Mouse (Mus musculus) heart, embryonic 12.5 days (tissue): ENCODE measurements around the gene Card9. TPM values are rescaled to one million over a fixed set of nuclear protein-coding genes. Genes with fewer than 3 reads are reported as not detected.

Source experiments
- ATAC-seq: fragments of 200-750 bp; cut with Nextera tagmentation; 2 replicates; pipeline ENCODE4 v1.8.0; 2017; ENCODE audit warnings: moderate TSS enrichment, moderate library complexity; ENCODE audit not compliant: insufficient number of reproducible peaks, low FRiP score
- H3K27ac ChIP-seq: fragments of 300-500 bp; sonication (generic); 2 replicates; pipeline ENCODE4 v1.5.1; 2016; ENCODE audit warnings: mild to moderate bottlenecking, moderate library complexity; ENCODE audit not compliant: poor library complexity, severe bottlenecking
- H3K27me3 ChIP-seq: fragments of 300-500 bp; sonication (generic); replicated peaks from 2 replicates; pipeline ENCODE4 v1.6.1; 2016; ENCODE audit warnings: mild to moderate bottlenecking, moderate library complexity
- H3K36me3 ChIP-seq: fragments of 300-500 bp; sonication (generic); 2 replicates; pipeline ENCODE4 v1.6.1; 2016; ENCODE audit warnings: mild to moderate bottlenecking, moderate library complexity
- H3K4me1 ChIP-seq: fragments of 300-500 bp; sonication (generic); replicated peaks from 2 replicates; pipeline ENCODE4 v1.6.1; 2016; ENCODE audit warnings: mild to moderate bottlenecking
- H3K4me2 ChIP-seq: fragments of 300-500 bp; sonication (generic); 2 replicates; pipeline ENCODE4 v1.6.1; 2016; ENCODE audit warnings: mild to moderate bottlenecking, moderate library complexity
- H3K4me3 ChIP-seq: fragments of 300-500 bp; sonication (generic); 2 replicates; pipeline ENCODE4 v1.5.1; 2016; ENCODE audit warnings: mild to moderate bottlenecking
- H3K9ac ChIP-seq: fragments of 300-500 bp; sonication (generic); 2 replicates; pipeline ENCODE4 v1.6.1; 2016; ENCODE audit warnings: mild to moderate bottlenecking, moderate library complexity
- H3K9me3 ChIP-seq: fragments of 300-500 bp; sonication (generic); replicated peaks from 2 replicates; pipeline ENCODE4 v1.6.1; 2016; ENCODE audit warnings: mild to moderate bottlenecking, moderate library complexity
- WGBS: fragments of 180-500 bp; shearing (Covaris S2); methylation state at CpG from one replicate; pipeline ENCODE4 v1.1.7; 2016; 5-methylcytosine and 5-hydroxymethylcytosine counted together
- polyA plus RNA-seq: library from polyadenylated mRNA; unstranded; fragments of >200 nt; fragmentation: Nextera tagmentation; extraction: Ambion mirVana; gene quantifications from 2 replicates; pipeline ENCODE4 v1.2.1, GENCODE M21; 2016

The Card9 gene
- polyA plus RNA-seq, 1 experiment from 2014 or later = 0.56 TPM

GRCm38 (mm10) chr2:26315925-26316311 lies 44.8 kb downstream of the Card9 start:
- Histone ChIP-seq H3K4me2 (peak overlapping the region; percentile 90), H3K4me3 (peak overlapping the region; percentile 76), H3K9ac (peak overlapping the region; percentile 92), H3K27ac (peak overlapping the region; percentile 91), H3K27me3 (no peaks in the 10 kb centered on the region), H3K4me1 (peaks cover 74% of the 10 kb centered on the region), H3K36me3 (no peaks in the 10 kb centered on the region), H3K9me3 (no peaks in the 10 kb centered on the region)
- WGBS = 2% methylated on average over 11 of the region's 11 CpGs
- ATAC-seq = peak; percentile 22; the same call in 1 of the 2 replicates

DNA sequence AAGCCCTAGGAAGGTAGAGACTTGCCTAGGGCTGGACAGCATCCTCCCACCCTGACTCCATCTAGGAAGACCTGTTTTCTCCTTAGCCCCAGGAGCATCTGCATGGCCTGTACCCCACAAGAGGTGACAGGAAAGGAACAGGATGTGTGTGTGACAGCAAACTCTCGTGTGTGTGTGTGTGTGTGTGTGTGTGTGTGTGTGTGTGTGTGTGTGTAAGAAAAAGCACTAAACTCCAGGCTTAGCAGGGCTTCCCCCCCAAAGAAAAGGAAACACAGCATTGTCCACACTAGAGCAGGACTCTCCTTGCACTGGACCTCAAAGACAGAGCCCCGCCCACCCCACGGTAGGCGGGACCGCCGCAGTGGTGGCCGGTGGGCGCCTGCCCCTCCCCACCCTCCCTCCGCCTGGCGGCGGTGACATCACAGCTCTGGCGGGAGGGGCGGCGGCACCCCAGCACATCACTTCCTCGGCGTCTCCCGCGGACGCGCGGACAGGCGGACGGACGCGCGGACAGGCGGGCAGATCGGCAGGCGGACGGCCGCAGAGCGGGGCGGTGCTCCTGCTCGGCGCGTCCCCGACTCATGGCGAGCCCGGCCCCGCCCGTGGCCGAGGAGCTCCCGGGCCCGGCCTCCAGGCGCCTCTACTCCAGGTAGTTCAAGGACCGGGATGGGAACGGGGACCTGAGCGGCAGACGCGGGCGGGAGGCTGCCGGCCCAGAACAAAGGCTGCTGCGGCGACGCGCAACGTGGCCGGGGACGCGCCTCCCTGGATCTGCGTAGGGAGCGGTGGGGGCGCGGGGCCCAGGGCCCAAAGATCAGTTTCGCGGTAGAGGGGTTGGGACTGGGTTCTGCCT lies 45.4 kb downstream of the Card9 start, which contains the start of gene Gpsm1:
Gene Gpsm1 (plus strand): TSS at position 444 of the 853 bp plus-strand sequence.
- Histone ChIP-seq H3K4me3 (peak within 1 kb of the TSS; percentile 76), H3K4me2 (peak within 1 kb of the TSS; percentile 90), H3K9ac (peak within 1 kb of the TSS; percentile 92), H3K27ac (peak within 1 kb of the TSS; percentile 91), H3K36me3 (no peaks in the 10 kb centered on the region), H3K4me1 (peaks cover 69% of the 10 kb centered on the region), H3K9me3 (no peaks in the 10 kb centered on the region), H3K27me3 (no peaks in the 10 kb centered on the region)
- under 1% methylated on average over 58 of the region's 66 CpGs for WGBS
- ATAC-seq = peak; percentile 83

- WGBS = 37% methylated on average over 13 of the region's 13 CpGs
- 0 out of 2 replicates have a peak, but pooled peaks have one; percentile 7 for ATAC-seq
- H3K4me3 ChIP-seq = peak overlapping the region; percentile 76
- peak overlapping the region; percentile 90 for H3K4me2 ChIP-seq
- peak overlapping the region; percentile 91 for H3K27ac ChIP-seq
- H3K36me3 ChIP-seq = no peaks in the 10 kb centered on the region
- peak overlapping the region; percentile 92 for H3K9ac ChIP-seq
- no peaks in the 10 kb centered on the region for H3K9me3 ChIP-seq
- H3K27me3 ChIP-seq = no peaks in the 10 kb centered on the region
- H3K4me1 ChIP-seq = peaks cover 70% of the 10 kb centered on the region
Observed at GRCm38 (mm10) chr2:26314281-26315071, 46.2 kb downstream of the Card9 start.

DNA sequence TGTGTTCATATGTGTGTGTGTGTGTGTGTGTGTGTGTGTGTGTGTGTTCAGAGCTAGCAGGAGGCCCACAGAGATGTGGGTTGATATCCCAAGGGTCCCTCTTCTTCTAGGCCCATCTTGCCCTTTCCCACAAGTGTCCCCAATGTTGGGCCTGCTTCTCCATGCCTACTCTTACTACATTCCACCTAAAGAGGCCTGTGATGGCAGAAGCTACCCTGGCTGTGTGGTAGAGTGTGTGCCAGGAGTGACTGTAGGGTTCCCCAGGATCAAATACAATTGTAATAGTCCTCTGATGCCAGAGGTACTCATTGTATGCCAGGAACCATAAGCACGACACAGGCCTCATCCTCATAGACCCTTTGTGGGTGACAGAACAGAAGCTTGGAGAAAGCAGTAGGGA lies 47.3 kb downstream of the Card9 start:
- Histone ChIP-seq H3K9ac (no peak overlapping the region), H3K4me1 (peaks cover 64% of the 10 kb centered on the region), H3K27me3 (no peaks in the 10 kb centered on the region), H3K9me3 (no peaks in the 10 kb centered on the region), H3K36me3 (no peaks in the 10 kb centered on the region), H3K4me3 (no peak overlapping the region), H3K27ac (peak overlapping the region; percentile 91; the same call in 1 of the 2 replicates), H3K4me2 (no peak overlapping the region)
- 82% methylated on average over 1 of the region's 1 CpGs for WGBS
- no peak for ATAC-seq

- ATAC-seq = no peak
- H3K27ac ChIP-seq = no peak overlapping the region; the same call in 1 of the 2 replicates
- H3K27me3 ChIP-seq = no peaks in the 10 kb centered on the region
- H3K4me2 ChIP-seq = no peak overlapping the region
- H3K9ac ChIP-seq = no peak overlapping the region
- no peaks in the 10 kb centered on the region for H3K9me3 ChIP-seq
- no peak overlapping the region for H3K4me3 ChIP-seq
- whole genome bisulfite sequencing = 48% methylated on average over 2 of the region's 2 CpGs
- H3K36me3 ChIP-seq = no peaks in the 10 kb centered on the region
- peaks cover 58% of the 10 kb centered on the region for H3K4me1 ChIP-seq
Observed at GRCm38 (mm10) chr2:26312812-26313211, 47.9 kb downstream of the Card9 start.

GRCm38 (mm10) chr2:26311936-26312335 lies 48.8 kb downstream of the Card9 start:
- no peak for ATAC-seq
- H3K9me3 ChIP-seq = no peaks in the 10 kb centered on the region
- H3K36me3 ChIP-seq = no peaks in the 10 kb centered on the region
- H3K27ac ChIP-seq = no peak overlapping the region
- H3K27me3 ChIP-seq = no peaks in the 10 kb centered on the region
- H3K4me1 ChIP-seq = peaks cover 50% of the 10 kb centered on the region
- 54% methylated on average over 5 of the region's 5 CpGs for WGBS
- no peak overlapping the region for H3K4me3 ChIP-seq
- no peak overlapping the region for H3K9ac ChIP-seq
- no peak overlapping the region for H3K4me2 ChIP-seq

DNA sequence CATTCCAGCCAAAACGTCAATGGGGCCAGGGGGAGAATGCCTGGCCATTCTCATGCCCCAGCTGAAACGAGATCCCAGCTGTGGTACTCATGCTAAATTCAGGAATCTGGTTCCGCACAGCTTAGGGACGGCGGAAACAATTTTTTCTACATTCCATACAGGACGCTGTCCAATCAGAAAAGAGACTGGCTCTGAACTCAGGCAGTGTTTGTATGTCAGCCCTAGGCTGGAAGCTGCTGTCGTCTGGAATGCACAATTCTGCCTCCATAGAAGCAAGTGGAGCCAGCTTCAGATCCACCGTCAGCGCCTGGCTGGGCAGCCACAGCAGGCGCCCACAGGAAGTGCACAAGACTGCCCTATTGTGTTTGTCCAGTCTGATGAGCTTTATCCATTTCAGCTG lies 51.0 kb downstream of the Card9 start:
- Histone ChIP-seq H3K27me3 (no peaks in the 10 kb centered on the region), H3K4me1 (peaks cover 35% of the 10 kb centered on the region), H3K27ac (peak overlapping the region; percentile 77), H3K9me3 (no peaks in the 10 kb centered on the region), H3K9ac (no peak overlapping the region), H3K4me3 (no peak overlapping the region), H3K4me2 (peak overlapping the region; percentile 30), H3K36me3 (no peaks in the 10 kb centered on the region)
- WGBS = 11% methylated on average over 10 of the region's 10 CpGs
- ATAC-seq = peak; percentile 63; the same call in 1 of the 2 replicates

- ATAC-seq = no peak
Observed at GRCm38 (mm10) chr2:26306702-26307101, 54.0 kb downstream of the Card9 start.

DNA sequence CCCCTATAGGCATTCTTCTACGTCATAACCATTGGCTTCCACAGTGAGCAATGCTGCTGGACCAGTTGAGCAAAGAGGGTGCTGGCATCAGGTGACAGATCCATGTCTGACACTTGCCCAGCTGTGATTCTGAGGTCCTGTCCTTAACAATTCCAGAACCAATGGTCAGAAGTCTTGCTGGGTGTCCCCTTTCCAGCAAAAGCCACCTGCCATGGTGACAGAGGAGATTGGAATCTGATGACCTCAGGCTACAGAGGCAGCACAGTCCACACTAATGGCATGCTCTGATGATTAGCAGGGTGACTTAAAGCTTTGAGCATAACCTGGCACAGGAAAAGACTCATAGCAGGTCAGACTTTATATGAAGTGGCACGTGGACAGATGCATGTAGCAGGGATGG lies 55.2 kb downstream of the Card9 start:
- no peak for ATAC-seq
- Histone ChIP-seq H3K27me3 (no peaks in the 10 kb centered on the region), H3K4me1 (peaks cover 17% of the 10 kb centered on the region), H3K4me3 (no peak overlapping the region), H3K9ac (no peak overlapping the region), H3K27ac (no peak overlapping the region), H3K4me2 (no peak overlapping the region), H3K9me3 (no peaks in the 10 kb centered on the region), H3K36me3 (no peaks in the 10 kb centered on the region)
- WGBS = 63% methylated on average over 2 of the region's 2 CpGs

More at GRCm38 (mm10) chr2:26306702-26307101, 54.0 kb downstream of the Card9 start:
- H3K9ac ChIP-seq = no peak overlapping the region
- no peaks in the 10 kb centered on the region for H3K36me3 ChIP-seq
- peaks cover 18% of the 10 kb centered on the region for H3K4me1 ChIP-seq
- H3K9me3 ChIP-seq = no peaks in the 10 kb centered on the region
- H3K4me3 ChIP-seq = no peak overlapping the region
- 80% methylated on average over 3 of the region's 3 CpGs for WGBS
- no peak overlapping the region for H3K4me2 ChIP-seq
- H3K27ac ChIP-seq = no peak overlapping the region
- no peaks in the 10 kb centered on the region for H3K27me3 ChIP-seq

DNA sequence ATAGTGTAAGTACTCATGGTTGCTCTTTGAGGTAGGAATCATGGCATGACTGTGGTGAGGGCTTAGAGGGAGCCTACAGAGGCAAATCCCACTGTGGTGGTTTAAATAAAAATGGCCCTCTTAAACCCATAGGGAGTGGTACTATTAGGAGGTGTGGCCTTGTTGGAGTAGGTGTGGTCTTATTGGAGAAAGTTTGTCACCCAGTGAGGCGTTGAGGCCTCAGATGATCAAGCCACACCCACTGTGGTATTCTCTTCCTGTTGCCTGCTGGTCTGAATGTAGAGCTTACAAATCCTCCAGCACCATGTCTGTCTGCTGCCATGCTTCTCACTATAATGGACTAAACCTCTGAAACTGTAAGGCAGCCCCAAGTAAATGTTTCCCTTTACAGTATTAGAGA lies 56.0 kb downstream of the Card9 start:
- 73% methylated on average over 1 of the region's 1 CpGs for WGBS
- Histone ChIP-seq H3K27ac (no peak overlapping the region), H3K27me3 (no peaks in the 10 kb centered on the region), H3K4me2 (no peak overlapping the region), H3K4me1 (peaks cover 18% of the 10 kb centered on the region), H3K4me3 (no peak overlapping the region), H3K9me3 (no peaks in the 10 kb centered on the region), H3K36me3 (no peaks in the 10 kb centered on the region), H3K9ac (no peak overlapping the region)
- no peak for ATAC-seq
